Mouse (Mus musculus): ENCODE results near the gene Pafah1b3. TPM values are rescaled to one million over a fixed set of nuclear protein-coding genes. Genes with fewer than 3 reads are reported as not detected.

Gene Pafah1b3
- total RNA-seq, 2 experiments from 2014 or later = 3.7 to 5.1 TPM

DNA sequence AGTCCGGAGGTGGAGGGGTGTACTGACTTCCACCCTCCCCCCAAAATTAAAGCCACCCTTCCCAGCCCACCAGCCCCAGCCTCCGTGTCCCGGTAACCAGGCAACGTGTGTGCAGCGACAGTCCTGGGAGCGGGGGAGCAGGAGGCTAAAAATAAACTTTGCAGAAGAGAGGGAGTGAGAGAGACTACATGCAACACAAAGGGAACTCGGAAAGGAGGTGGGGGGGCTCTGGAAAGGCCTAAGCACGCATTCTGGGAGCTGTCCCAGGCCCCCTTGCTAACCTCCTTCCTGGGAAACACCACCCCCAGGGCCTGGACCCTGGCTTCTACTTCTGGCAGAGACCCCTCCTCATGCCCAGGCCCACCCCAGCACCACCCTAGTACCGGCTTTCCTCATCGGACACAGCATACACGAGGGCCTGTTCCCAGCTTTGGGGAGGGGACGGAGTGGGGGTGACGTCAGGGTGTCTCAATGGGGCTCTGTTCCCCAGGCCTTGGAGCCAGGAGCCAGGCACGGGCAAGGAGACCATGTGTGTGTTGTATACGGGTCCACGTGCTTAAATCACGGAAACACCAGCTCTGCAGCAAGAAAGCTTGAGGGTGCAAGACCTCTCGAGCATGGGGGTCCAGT lies 49.7 kb downstream of the Pafah1b3 start:
- intact Hi-C loops (cut with DNase I) = loop anchor here (1.0 kb wide), 1 partner anchor 9 kb away; no protein-coding TSS in a partner anchor
- DNase-seq = peak in 1 of 2 experiments; percentile 61

DNA sequence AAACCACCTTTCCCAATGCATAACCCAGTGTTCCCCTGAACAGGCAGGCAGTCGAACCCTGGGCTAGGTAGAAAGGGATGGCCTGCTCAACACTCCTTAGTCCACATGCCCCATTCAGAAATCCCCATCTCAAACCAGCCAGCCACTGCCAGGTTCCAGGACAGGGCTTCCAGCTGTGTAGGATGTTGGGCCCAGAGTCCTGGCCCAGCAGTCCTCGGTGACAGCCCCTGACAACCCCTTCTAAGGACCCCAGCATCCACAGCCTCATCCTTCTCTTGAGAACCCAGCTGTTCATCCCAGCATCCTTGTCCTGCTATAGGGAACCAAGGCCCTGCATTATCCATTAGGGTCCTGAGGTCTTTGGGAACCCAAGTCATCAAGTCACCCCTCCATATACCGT lies 50.3 kb downstream of the Pafah1b3 start:
- no peak for DNase-seq
- intact Hi-C loops (cut with DNase I) = no loop called here

DNA sequence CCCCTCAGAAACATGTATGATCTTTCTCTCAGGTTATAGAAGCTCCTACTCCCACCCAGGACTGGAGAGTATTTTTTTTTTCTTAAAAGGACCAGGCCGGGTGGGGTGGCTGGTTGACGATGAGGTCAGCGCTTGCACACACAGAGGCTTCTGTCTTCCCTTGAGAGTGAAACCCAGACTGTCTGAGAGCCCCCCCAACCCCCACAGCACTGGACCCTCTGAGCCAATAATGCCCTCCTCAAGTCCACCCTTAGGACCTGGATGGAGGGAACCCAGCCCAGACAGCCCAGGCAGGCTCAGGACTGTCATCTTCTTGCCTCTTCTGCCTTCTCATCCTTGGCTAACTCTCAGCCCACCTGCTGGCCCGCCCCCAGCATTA lies 51.0 kb downstream of the Pafah1b3 start:
- DNase-seq = no peak
- intact Hi-C loops (cut with DNase I) = no loop called here

DNA sequence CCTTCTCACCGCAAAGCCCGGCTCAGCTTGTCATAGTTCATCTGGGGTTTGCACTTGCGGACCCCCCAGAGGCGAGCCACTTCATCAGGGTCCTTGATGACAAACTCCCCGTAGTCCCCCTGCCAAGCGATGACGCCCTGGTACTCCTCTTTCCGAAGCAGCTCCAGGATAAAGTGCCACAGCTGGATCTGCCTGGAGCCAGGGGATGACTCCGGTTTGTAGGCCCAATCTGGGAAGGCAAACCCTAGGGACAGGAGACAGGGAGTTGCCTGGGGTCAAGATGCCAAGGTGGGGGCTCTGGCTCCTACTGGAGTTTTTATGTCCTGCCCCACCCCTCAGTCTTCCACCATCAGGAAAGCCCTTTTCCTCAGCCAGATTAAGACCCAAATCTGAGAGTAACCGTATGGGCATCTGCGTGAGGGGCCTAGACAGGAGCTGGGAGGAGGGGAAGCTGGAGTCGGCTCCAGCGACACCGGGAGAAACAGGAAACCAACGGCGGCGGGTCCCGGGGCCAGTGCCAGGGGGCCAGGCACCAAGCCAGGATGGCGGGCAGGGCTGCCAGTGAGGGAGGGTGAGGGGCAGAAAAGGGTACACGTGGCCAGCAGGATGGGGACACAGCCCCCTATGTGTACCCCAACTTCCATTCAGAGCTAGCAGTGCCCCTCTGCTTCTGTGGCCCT lies 51.6 kb downstream of the Pafah1b3 start:
- DNase-seq = peak; percentile 68 to 70

More for the DNA sequence above, 51.6 kb downstream of the Pafah1b3 start:
- intact Hi-C loops (cut with DNase I) = no loop called here

Other genes starting within 250 kb of the Pafah1b3 start
- 1 to 10 TPM; 4.4 to 5.7 TPM for gene Grik5, start 225.6 kb downstream of the Pafah1b3 start, total RNA-seq (2021)
- gene Zfp574, start 225.4 kb downstream of the Pafah1b3 start, total RNA-seq (2021) = 10 to 100 TPM in 1 of 2 experiments, 1 to 10 TPM in 1; 9.8 to 10.7 TPM
- under 1 TPM; 0.53 to 0.68 TPM for gene Pou2f2, start 118.3 kb downstream of the Pafah1b3 start, total RNA-seq (2021)
- gene Dedd2, start 77.4 kb downstream of the Pafah1b3 start, total RNA-seq (2021) = 10 to 100 TPM; 17.3 to 22.2 TPM
- 1 to 10 TPM; 8.9 to 10.0 TPM for gene Zfp526, start 76.6 kb downstream of the Pafah1b3 start, total RNA-seq (2021)
- 10 to 100 TPM; 67.5 to 69.2 TPM for gene Gsk3a, start 60.1 kb downstream of the Pafah1b3 start, total RNA-seq (2021)
- 10 to 100 TPM; 22.3 to 26.2 TPM for gene Erf, start 47.2 kb downstream of the Pafah1b3 start, total RNA-seq (2021)
- gene Cic, start 30.3 kb downstream of the Pafah1b3 start, total RNA-seq (2021) = 10 to 100 TPM; 63.7 to 68.7 TPM
- gene Prr19, start 3.4 kb upstream of the Pafah1b3 start, total RNA-seq (2021) = not detected
- not detected for gene Tmem145, start 8.1 kb upstream of the Pafah1b3 start, total RNA-seq (2021)
- 10 to 100 TPM; 30.4 to 31.1 TPM for gene Megf8, start 19.2 kb upstream of the Pafah1b3 start, total RNA-seq (2021)
- gene Cnfn, start 71.7 kb upstream of the Pafah1b3 start, total RNA-seq (2021) = not detected
- gene Lipe, start 100.7 kb upstream of the Pafah1b3 start, total RNA-seq (2021) = 10 to 100 TPM; 53.3 to 57.8 TPM
- gene Cxcl17, start 114.9 kb upstream of the Pafah1b3 start, total RNA-seq (2021) = not detected
- 10 to 100 TPM; 12.0 to 15.8 TPM for gene Ceacam1, start 179.6 kb upstream of the Pafah1b3 start, total RNA-seq (2021)
- 1 to 10 TPM; 1.4 to 2.1 TPM for gene Ceacam2, start 241.9 kb upstream of the Pafah1b3 start, total RNA-seq (2021)

All from heart, postnatal 36 days (tissue).